Mouse (Mus musculus) midbrain, embryonic 10.5 days (tissue): Measurements from ENCODE around the gene Cnr2. TPM values are rescaled to one million over a fixed set of nuclear protein-coding genes. Genes with fewer than 3 reads are reported as not detected.
A peak's percentile ranks its signal among the peaks of the same experiment; 100 is the strongest.

Experiments used
- DNase-seq: peaks from one replicate; pipeline ENCODE4 v3.0.0-alpha.2; 2017; ENCODE audit warnings: low spot score
- H3K27ac ChIP-seq: fragments of 300-500 bp; sonication (generic); replicated peaks from 2 replicates; pipeline ENCODE4 v1.5.1; 2016; ENCODE audit warnings: mild to moderate bottlenecking
- H3K27me3 ChIP-seq: fragments of 300-500 bp; sonication (generic); 2 replicates; pipeline ENCODE4 v1.6.1; 2016; ENCODE audit warnings: low read depth, mild to moderate bottlenecking; ENCODE audit not compliant: poor library complexity, severe bottlenecking
- H3K36me3 ChIP-seq: fragments of 300-500 bp; sonication (generic); 2 replicates; pipeline ENCODE4 v1.6.1; 2016; ENCODE audit warnings: mild to moderate bottlenecking, moderate library complexity
- H3K4me1 ChIP-seq: fragments of 300-500 bp; sonication (generic); 2 replicates; pipeline ENCODE4 v1.6.1; 2016
- H3K4me3 ChIP-seq: fragments of 300-500 bp; sonication (generic); 2 replicates; pipeline ENCODE4 v1.5.1; 2016; ENCODE audit warnings: mild to moderate bottlenecking, moderate library complexity
- H3K9me3 ChIP-seq: fragments of 300-500 bp; sonication (generic); replicated peaks from 2 replicates; pipeline ENCODE4 v1.6.1; 2016; ENCODE audit warnings: mild to moderate bottlenecking
- WGBS: fragments of 180-500 bp; shearing (Covaris S2); methylation state at CpG from one replicate; pipeline ENCODE4 v1.1.7; 2016; 5-methylcytosine and 5-hydroxymethylcytosine counted together
- polyA plus RNA-seq: library from polyadenylated mRNA; unstranded; fragments of >200 nt; fragmentation: Nextera tagmentation; extraction: Ambion mirVana; gene quantifications from 2 replicates; pipeline ENCODE4 v1.2.1, GENCODE M21; 2016

Cnr2 gene
- polyA plus RNA-seq, 1 experiment from 2014 or later = 0.46 TPM

GRCm38 (mm10) chr4:135880576-135880975, 14.6 kb upstream of the Cnr2 start:
- peaks cover 37% of the 10 kb centered on the region for H3K4me1 ChIP-seq
- DNase-seq = peak; percentile 10
- WGBS = 85% methylated on average over 10 of the region's 10 CpGs
- H3K4me3 ChIP-seq = no peak overlapping the region
- no peaks in the 10 kb centered on the region for H3K27me3 ChIP-seq
- H3K9me3 ChIP-seq = no peaks in the 10 kb centered on the region
- H3K36me3 ChIP-seq = no peaks in the 10 kb centered on the region
- no peak overlapping the region for H3K27ac ChIP-seq

GRCm38 (mm10) chr4:135882023-135882422, 13.2 kb upstream of the Cnr2 start:
- Histone ChIP-seq H3K27ac (no peak overlapping the region), H3K36me3 (no peaks in the 10 kb centered on the region), H3K4me1 (peaks cover 23% of the 10 kb centered on the region), H3K4me3 (no peak overlapping the region), H3K9me3 (no peaks in the 10 kb centered on the region), H3K27me3 (no peaks in the 10 kb centered on the region)
- peak; percentile 8 for DNase-seq
- WGBS = 83% methylated on average over 6 of the region's 6 CpGs

- DNase-seq = peak; percentile 10
- Histone ChIP-seq H3K27ac (no peak overlapping the region), H3K27me3 (no peaks in the 10 kb centered on the region), H3K36me3 (no peaks in the 10 kb centered on the region), H3K4me3 (no peak overlapping the region), H3K4me1 (peaks cover 21% of the 10 kb centered on the region), H3K9me3 (no peaks in the 10 kb centered on the region)
- WGBS = 57% methylated on average over 10 of the region's 10 CpGs
These were observed 11.8 kb upstream of the Cnr2 start for GRCm38 (mm10) chr4:135883401-135883851.

- WGBS = 65% methylated on average over 7 of the region's 7 CpGs
- no peak overlapping the region for H3K4me3 ChIP-seq
- H3K36me3 ChIP-seq = no peaks in the 10 kb centered on the region
- no peak for DNase-seq
- no peaks in the 10 kb centered on the region for H3K9me3 ChIP-seq
- peaks cover 21% of the 10 kb centered on the region for H3K4me1 ChIP-seq
- no peaks in the 10 kb centered on the region for H3K27me3 ChIP-seq
- H3K27ac ChIP-seq = no peak overlapping the region; the same call in 1 of the 2 replicates
These were observed 11.2 kb upstream of the Cnr2 start for GRCm38 (mm10) chr4:135883881-135884516.

- 59% methylated on average over 6 of the region's 6 CpGs for WGBS
- H3K4me3 ChIP-seq = no peak overlapping the region
- H3K9me3 ChIP-seq = no peaks in the 10 kb centered on the region
- no peaks in the 10 kb centered on the region for H3K36me3 ChIP-seq
- no peak for DNase-seq
- no peak overlapping the region; the same call in 1 of the 2 replicates for H3K27ac ChIP-seq
- no peaks in the 10 kb centered on the region for H3K27me3 ChIP-seq
- H3K4me1 ChIP-seq = peaks cover 21% of the 10 kb centered on the region
These were observed 10.7 kb upstream of the Cnr2 start for GRCm38 (mm10) chr4:135884531-135884930.

GRCm38 (mm10) chr4:135885676-135886075, 9.5 kb upstream of the Cnr2 start:
- no peak for DNase-seq
- 93% methylated on average over 12 of the region's 12 CpGs for WGBS

GRCm38 (mm10) chr4:135886184-135886583, 9.0 kb upstream of the Cnr2 start:
- Histone ChIP-seq H3K27ac (no peak overlapping the region), H3K27me3 (no peaks in the 10 kb centered on the region), H3K4me1 (peaks cover 21% of the 10 kb centered on the region), H3K36me3 (no peaks in the 10 kb centered on the region), H3K4me3 (no peak overlapping the region), H3K9me3 (no peaks in the 10 kb centered on the region)
- DNase-seq = no peak
- 91% methylated on average over 4 of the region's 4 CpGs for WGBS

More at GRCm38 (mm10) chr4:135885676-135886075, 9.5 kb upstream of the Cnr2 start:
- H3K4me3 ChIP-seq = no peak overlapping the region
- no peaks in the 10 kb centered on the region for H3K27me3 ChIP-seq
- peaks cover 21% of the 10 kb centered on the region for H3K4me1 ChIP-seq
- H3K36me3 ChIP-seq = no peaks in the 10 kb centered on the region
- no peak overlapping the region for H3K27ac ChIP-seq
- no peaks in the 10 kb centered on the region for H3K9me3 ChIP-seq

- no peak overlapping the region for H3K4me3 ChIP-seq
- no peaks in the 10 kb centered on the region for H3K9me3 ChIP-seq
- H3K36me3 ChIP-seq = no peaks in the 10 kb centered on the region
- WGBS = 92% methylated on average over 24 of the region's 24 CpGs
- peaks cover 13% of the 10 kb centered on the region for H3K4me1 ChIP-seq
- no peak overlapping the region for H3K27ac ChIP-seq
- H3K27me3 ChIP-seq = no peaks in the 10 kb centered on the region
- DNase-seq = no peak
These were observed 6.6 kb upstream of the Cnr2 start for GRCm38 (mm10) chr4:135888448-135889057.

GRCm38 (mm10) chr4:135889146-135889883, 5.9 kb upstream of the Cnr2 start:
- DNase-seq = no peak
- H3K4me3 ChIP-seq = no peak overlapping the region
- 81% methylated on average over 7 of the region's 7 CpGs for WGBS
- H3K27me3 ChIP-seq = no peaks in the 10 kb centered on the region
- peaks cover 5% of the 10 kb centered on the region for H3K4me1 ChIP-seq
- H3K9me3 ChIP-seq = no peaks in the 10 kb centered on the region
- no peak overlapping the region for H3K27ac ChIP-seq
- H3K36me3 ChIP-seq = no peaks in the 10 kb centered on the region

- 7% methylated on average over 4 of the region's 4 CpGs for WGBS
- no peaks in the 10 kb centered on the region for H3K4me1 ChIP-seq
- H3K27ac ChIP-seq = no peak overlapping the region
- H3K4me3 ChIP-seq = no peak overlapping the region
- H3K27me3 ChIP-seq = no peaks in the 10 kb centered on the region
- H3K36me3 ChIP-seq = no peaks in the 10 kb centered on the region
- peak; percentile 59 for DNase-seq
- H3K9me3 ChIP-seq = no peaks in the 10 kb centered on the region
These were observed 5.3 kb upstream of the Cnr2 start for GRCm38 (mm10) chr4:135889884-135890283.

GRCm38 (mm10) chr4:135891539-135891938, 3.7 kb upstream of the Cnr2 start:
- no peaks in the 10 kb centered on the region for H3K36me3 ChIP-seq
- 0 out of 2 replicates have a peak, but pooled peaks cover 5% of the 10 kb centered on the region for H3K4me1 ChIP-seq
- no peak overlapping the region for H3K27ac ChIP-seq
- no peak for DNase-seq
- 78% methylated on average over 2 of the region's 2 CpGs for WGBS
- H3K9me3 ChIP-seq = no peaks in the 10 kb centered on the region
- H3K4me3 ChIP-seq = no peak overlapping the region
- H3K27me3 ChIP-seq = no peaks in the 10 kb centered on the region

GRCm38 (mm10) chr4:135892884-135893283, 2.3 kb upstream of the Cnr2 start:
- DNase-seq = no peak

GRCm38 (mm10) chr4:135896157-135896556, 963 bp downstream of the Cnr2 start:
- 0 out of 2 replicates have a peak, but pooled peaks cover 5% of the 10 kb centered on the region for H3K4me1 ChIP-seq
- H3K27ac ChIP-seq = no peak overlapping the region
- no peak for DNase-seq
- no peaks in the 10 kb centered on the region for H3K27me3 ChIP-seq
- H3K4me3 ChIP-seq = no peak overlapping the region
- WGBS = 88% methylated on average over 6 of the region's 6 CpGs
- no peaks in the 10 kb centered on the region for H3K9me3 ChIP-seq
- H3K36me3 ChIP-seq = no peaks in the 10 kb centered on the region

More at GRCm38 (mm10) chr4:135892884-135893283, 2.3 kb upstream of the Cnr2 start:
- H3K9me3 ChIP-seq = no peaks in the 10 kb centered on the region
- no peaks in the 10 kb centered on the region for H3K36me3 ChIP-seq
- H3K27me3 ChIP-seq = no peaks in the 10 kb centered on the region
- H3K4me3 ChIP-seq = no peak overlapping the region
- no peak overlapping the region for H3K27ac ChIP-seq
- WGBS = 75% methylated on average over 4 of the region's 4 CpGs
- 0 out of 2 replicates have a peak, but pooled peaks cover 5% of the 10 kb centered on the region for H3K4me1 ChIP-seq
